ENCODE assay signal across 20 mouse cellular contexts in the genomic region with DNA sequence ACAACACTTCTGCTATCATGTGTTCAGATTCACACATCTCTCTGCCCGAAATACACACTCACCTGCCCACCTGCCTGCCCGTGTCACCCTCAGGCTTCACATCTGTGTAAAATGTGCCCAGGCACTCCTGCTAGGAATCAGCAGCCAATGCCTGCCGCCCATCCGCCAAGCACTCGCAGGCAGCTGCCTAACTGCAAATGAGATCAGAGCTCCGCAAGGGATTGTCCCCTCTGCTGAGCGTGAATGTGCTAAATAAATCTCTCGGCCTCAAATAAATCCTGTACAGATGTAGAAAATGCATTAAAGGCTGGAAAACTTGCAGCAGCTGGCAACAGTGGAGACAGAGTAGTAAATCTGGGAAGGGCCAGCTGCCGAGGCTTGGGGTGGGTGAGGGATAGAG. TPM values are rescaled to one million over a fixed set of nuclear protein-coding genes. Genes with fewer than 3 reads are reported as not detected.
DNase-seq lines count a peak whose midpoint lies in the region; ATAC-seq and TF ChIP-seq lines count a peak whose summit lies in the region.
"Had no signal": no experiment of that assay in that cellular context is flagged by ENCODE, and none has a peak within 500 bp of the region (broad histone marks: within the 10 kb centered on the region; RNA-seq: fewer than 3 reads in every experiment).

No protein-coding gene starts in this region.

- no peak for ATAC-seq in hindbrain, embryonic 14.5 days (ENCODE audit: low FRiP score)
- no peak for ATAC-seq in hindbrain, embryonic 12.5 days (ENCODE audit: low FRiP score)
- no peak for ATAC-seq in midbrain, embryonic 15.5 days (replicated peaks)
- ATAC-seq in midbrain, embryonic 11.5 days (ENCODE audit: low FRiP score) = no peak
- peak; percentile 35; the same call in 1 of the 2 replicates for ATAC-seq in hindbrain, postnatal 0 days
- ATAC-seq in lung, postnatal 0 days = no peak

- H3K4me2 ChIP-seq in hindbrain, embryonic 14.5 days (replicated peaks) = no peak overlapping the region
- H3K4me2 ChIP-seq in hindbrain, embryonic 12.5 days (replicated peaks) = no peak overlapping the region
- H3K4me2 ChIP-seq in midbrain, embryonic 15.5 days = no peak overlapping the region
- H3K4me2 ChIP-seq in midbrain, embryonic 11.5 days = no peak overlapping the region
- no peak overlapping the region for H3K4me2 ChIP-seq in hindbrain, postnatal 0 days (ENCODE audit: low read depth, low read length)
- no peak overlapping the region for H3K4me2 ChIP-seq in lung, postnatal 0 days (replicated peaks; ENCODE audit: low read depth, low read length)
- H3K4me2 ChIP-seq: embryonic facial prominence, embryonic 12.5 days; forebrain, embryonic 12.5 days; heart, embryonic 12.5 days had no signal

- DNase-seq in hindbrain, embryonic 14.5 days (ENCODE audit: low spot score) = peak; percentile 51
- DNase-seq in midbrain, embryonic 11.5 days (ENCODE audit: low spot score, missing footprints) = no peak
- DNase-seq in hindbrain, postnatal 0 days (ENCODE audit: low spot score) = peak; percentile 46
- peak; percentile 28 to 29 for DNase-seq in right cerebral cortex, adult 2 months (ENCODE audit: low spot score in 2 of 2)
- no peak for DNase-seq in lung, postnatal 0 days (ENCODE audit: low spot score)
- no peak for DNase-seq in adrenal gland, postnatal 10 days
- DNase-seq: adrenal gland, postnatal 14 days; cerebellum, postnatal 25 days; gastrocnemius, postnatal 25 days; kidney, adult 2 months; liver; thymus, postnatal 14 days had no signal

- H3K9me3 ChIP-seq in hindbrain, embryonic 14.5 days (ENCODE audit: control insufficient read depth, low read length) = no peaks in the 10 kb centered on the region
- no peaks in the 10 kb centered on the region for H3K9me3 ChIP-seq in hindbrain, embryonic 12.5 days (replicated peaks)
- H3K9me3 ChIP-seq in midbrain, embryonic 15.5 days = no peaks in the 10 kb centered on the region
- no peaks in the 10 kb centered on the region for H3K9me3 ChIP-seq in midbrain, embryonic 11.5 days (ENCODE audit: control insufficient read depth, low read length)
- H3K9me3 ChIP-seq in hindbrain, postnatal 0 days (ENCODE audit: low read length) = no peaks in the 10 kb centered on the region
- no peaks in the 10 kb centered on the region for H3K9me3 ChIP-seq in lung, postnatal 0 days (ENCODE audit: low read length)
- H3K9me3 ChIP-seq: embryonic facial prominence, embryonic 12.5 days; forebrain, embryonic 12.5 days; G1E; heart, embryonic 12.5 days; megakaryocyte, embryonic 14.5 days had no signal

- no peaks in the 10 kb centered on the region for H3K27me3 ChIP-seq in hindbrain, embryonic 14.5 days (ENCODE audit: control insufficient read depth, insufficient read depth, low read length)
- H3K27me3 ChIP-seq in hindbrain, embryonic 12.5 days = no peaks in the 10 kb centered on the region
- H3K27me3 ChIP-seq in midbrain, embryonic 15.5 days (replicated peaks) = no peaks in the 10 kb centered on the region
- no peaks in the 10 kb centered on the region for H3K27me3 ChIP-seq in midbrain, embryonic 11.5 days (ENCODE audit: control insufficient read depth, insufficient read depth, low read length)
- no peaks in the 10 kb centered on the region for H3K27me3 ChIP-seq in hindbrain, postnatal 0 days (ENCODE audit: insufficient read depth, low read length)
- H3K27me3 ChIP-seq in lung, postnatal 0 days (replicated peaks; ENCODE audit: insufficient read depth, low read length) = no peaks in the 10 kb centered on the region
- H3K27me3 ChIP-seq: embryonic facial prominence, embryonic 12.5 days had no signal

- TF ChIP-seq EP300 in lung, postnatal 0 days (IDR thresholded peaks at IDR 0.05) = no peak

- no peak overlapping the region for H3K9ac ChIP-seq in hindbrain, embryonic 14.5 days
- no peak overlapping the region for H3K9ac ChIP-seq in hindbrain, embryonic 12.5 days
- H3K9ac ChIP-seq in midbrain, embryonic 15.5 days = no peak overlapping the region
- no peak overlapping the region for H3K9ac ChIP-seq in midbrain, embryonic 11.5 days (ENCODE audit: low read length)
- H3K9ac ChIP-seq in hindbrain, postnatal 0 days (replicated peaks; ENCODE audit: low read length) = no peak overlapping the region
- no peak overlapping the region for H3K9ac ChIP-seq in lung, postnatal 0 days (replicated peaks; ENCODE audit: low read depth)
- H3K9ac ChIP-seq: embryonic facial prominence, embryonic 12.5 days; forebrain, embryonic 12.5 days; heart, embryonic 12.5 days had no signal

- TF ChIP-seq CTCF in hindbrain, postnatal 0 days (IDR thresholded peaks at IDR 0.05; ENCODE audit: low read depth) = no peak
- TF ChIP-seq CTCF in lung, postnatal 0 days (IDR thresholded peaks at IDR 0.05) = no peak

- H3K27ac ChIP-seq in hindbrain, embryonic 14.5 days = 0 out of 2 replicates have a peak overlapping the region, but pooled peaks have one; percentile 6
- H3K27ac ChIP-seq in hindbrain, embryonic 12.5 days = no peak overlapping the region
- H3K27ac ChIP-seq in midbrain, embryonic 15.5 days = peak overlapping the region; percentile 12; the same call in 1 of the 2 replicates
- H3K27ac ChIP-seq in midbrain, embryonic 11.5 days (ENCODE audit: low read depth, low read length) = no peak overlapping the region
- no peak overlapping the region for H3K27ac ChIP-seq in hindbrain, postnatal 0 days
- no peak overlapping the region for H3K27ac ChIP-seq in lung, postnatal 0 days (ENCODE audit: low read length)
- H3K27ac ChIP-seq: embryonic facial prominence, embryonic 12.5 days; forebrain, embryonic 12.5 days had no signal

- H3K36me3 ChIP-seq in hindbrain, embryonic 14.5 days (replicated peaks; ENCODE audit: control insufficient read depth, insufficient read depth) = no peaks in the 10 kb centered on the region
- no peaks in the 10 kb centered on the region for H3K36me3 ChIP-seq in hindbrain, embryonic 12.5 days
- H3K36me3 ChIP-seq in midbrain, embryonic 15.5 days (replicated peaks) = no peaks in the 10 kb centered on the region
- H3K36me3 ChIP-seq in midbrain, embryonic 11.5 days (ENCODE audit: control insufficient read depth, insufficient read depth, low read length) = no peaks in the 10 kb centered on the region
- H3K36me3 ChIP-seq in hindbrain, postnatal 0 days (ENCODE audit: insufficient read depth, low read length) = no peaks in the 10 kb centered on the region
- no peaks in the 10 kb centered on the region for H3K36me3 ChIP-seq in lung, postnatal 0 days (ENCODE audit: insufficient read depth, low read length)
- H3K36me3 ChIP-seq: embryonic facial prominence, embryonic 12.5 days; forebrain, embryonic 12.5 days; G1E; heart, embryonic 12.5 days had no signal

- 56% methylated on average over 9 of the region's 9 CpGs for WGBS in hindbrain, embryonic 14.5 days
- WGBS in hindbrain, embryonic 12.5 days = 59% methylated on average over 9 of the region's 9 CpGs
- WGBS in midbrain, embryonic 15.5 days = 41% methylated on average over 9 of the region's 9 CpGs
- WGBS in midbrain, embryonic 11.5 days = 68% methylated on average over 9 of the region's 9 CpGs
- 40% methylated on average over 9 of the region's 9 CpGs for WGBS in hindbrain, postnatal 0 days
- WGBS in lung, postnatal 0 days = 43% methylated on average over 9 of the region's 9 CpGs

- H3K4me3 ChIP-seq in hindbrain, embryonic 14.5 days (replicated peaks; ENCODE audit: low read length) = no peak overlapping the region
- no peak overlapping the region for H3K4me3 ChIP-seq in hindbrain, embryonic 12.5 days
- H3K4me3 ChIP-seq in midbrain, embryonic 15.5 days = no peak overlapping the region
- H3K4me3 ChIP-seq in midbrain, embryonic 11.5 days (ENCODE audit: low read depth, low read length) = no peak overlapping the region
- H3K4me3 ChIP-seq in hindbrain, postnatal 0 days (ENCODE audit: low read length) = no peak overlapping the region
- H3K4me3 ChIP-seq in lung, postnatal 0 days (ENCODE audit: low read depth, low read length) = no peak overlapping the region
- H3K4me3 ChIP-seq: embryonic facial prominence, embryonic 12.5 days; forebrain, embryonic 12.5 days; heart, embryonic 12.5 days; megakaryocyte, embryonic 14.5 days had no signal

- H3K4me1 ChIP-seq in hindbrain, embryonic 14.5 days (replicated peaks; ENCODE audit: control insufficient read depth, insufficient read depth, low read length) = no peaks in the 10 kb centered on the region; the same call in 1 of the 2 replicates
- H3K4me1 ChIP-seq in hindbrain, embryonic 12.5 days = no peaks in the 10 kb centered on the region; the same call in none of the 2 replicates
- H3K4me1 ChIP-seq in midbrain, embryonic 15.5 days = peaks cover 16% of the 10 kb centered on the region; the same call in 1 of the 2 replicates
- no peaks in the 10 kb centered on the region for H3K4me1 ChIP-seq in midbrain, embryonic 11.5 days (ENCODE audit: control insufficient read depth, insufficient read depth, low read length)
- H3K4me1 ChIP-seq in hindbrain, postnatal 0 days (ENCODE audit: insufficient read depth, low read length) = no peaks in the 10 kb centered on the region
- no peaks in the 10 kb centered on the region for H3K4me1 ChIP-seq in lung, postnatal 0 days (ENCODE audit: insufficient read depth, low read depth, low read length)
- H3K4me1 ChIP-seq: forebrain, embryonic 12.5 days; heart, embryonic 12.5 days had no signal

RNA-seq across cellular contexts. Expression of gene Syt2, which starts 36.0 kb away (rescaled TPM):
- 10.1 and 10.5 TPM in 2 replicates for polyA plus RNA-seq in hindbrain, embryonic 14.5 days (2014; fragmentation: Nextera tagmentation; extraction: Ambion mirVana)
- 4.1 and 4.5 TPM in 2 replicates for polyA plus RNA-seq in hindbrain, embryonic 12.5 days (2016; fragmentation: Nextera tagmentation; extraction: Ambion mirVana)
- polyA plus RNA-seq in midbrain, embryonic 15.5 days (2015; fragmentation: Nextera tagmentation; extraction: Ambion mirVana) = 3.0 and 3.2 TPM in 2 replicates
- 1.6 and 2.0 TPM in 2 replicates for polyA plus RNA-seq in midbrain, embryonic 11.5 days (2014; fragmentation: Nextera tagmentation; extraction: Ambion mirVana)
- total RNA-seq in hindbrain, postnatal 0 days (2014; rRNA removed) = 74.7 and 179 TPM in 2 replicates
- polyA plus RNA-seq in hindbrain, postnatal 0 days (2015; fragmentation: Nextera tagmentation; extraction: Ambion mirVana) = 22.5 and 23.3 TPM in 2 replicates
- 0.14 TPM in 2 replicates for polyA plus RNA-seq in lung, postnatal 0 days (2015; fragmentation: Nextera tagmentation; extraction: Ambion mirVana)
- total RNA-seq in adrenal gland, postnatal 10 days (2021) = 1 to 10 TPM; 1.3 to 5.2 TPM
- total RNA-seq: hematopoietic stem cell, adult 5-6 weeks had no signal
- polyA plus RNA-seq: G1E had no signal

Comparison
In these comparisons a context has a peak if more than half of its experiments do, and no peak if none do; other contexts are left out.
1. H3K27ac ChIP-seq: peak in hindbrain, embryonic 14.5 days (single experiment) and midbrain, embryonic 15.5 days (single experiment); none in hindbrain, embryonic 12.5 days (single experiment), midbrain, embryonic 11.5 days (single experiment), hindbrain, postnatal 0 days (single experiment) and lung, postnatal 0 days (single experiment).
2. DNase-seq: peak in hindbrain, embryonic 14.5 days (single experiment), hindbrain, postnatal 0 days (single experiment) and right cerebral cortex, adult 2 months (2 of 2); none in midbrain, embryonic 11.5 days (single experiment), lung, postnatal 0 days (single experiment) and adrenal gland, postnatal 10 days (single experiment).